Mouse (Mus musculus): ENCODE data around the gene Cdrt4. TPM values are rescaled to one million over a fixed set of nuclear protein-coding genes. Genes with fewer than 3 reads are reported as not detected.

Gene Cdrt4
- total and polyA plus RNA-seq, 2 experiments from 2014 or later = not detected

GRCm38 (mm10) chr11:63026651-63027141, 75.7 kb downstream of the Cdrt4 start:
- no peak for ATAC-seq (ENCODE audit: low FRiP score)
- no peaks in the 10 kb centered on the region for H3K4me1 ChIP-seq (ENCODE audit: insufficient read depth, low read length)
- no peak overlapping the region for H3K4me2 ChIP-seq (ENCODE audit: low read depth, low read length, poor library complexity, severe bottlenecking)
- H3K36me3 ChIP-seq (ENCODE audit: insufficient read depth, low read length) = no peaks in the 10 kb centered on the region
- no peak overlapping the region for H3K9ac ChIP-seq (replicated peaks; ENCODE audit: low read length, poor library complexity, severe bottlenecking)
- no peak overlapping the region for H3K27ac ChIP-seq (ENCODE audit: low read depth, low read length)
- H3K9me3 ChIP-seq (ENCODE audit: low read length) = no peaks in the 10 kb centered on the region
- no peaks in the 10 kb centered on the region for H3K27me3 ChIP-seq (ENCODE audit: insufficient read depth, low read length)
- no peak for DNase-seq (ENCODE audit: low spot score)
- no peak overlapping the region for H3K4me3 ChIP-seq (ENCODE audit: low read depth, low read length)
- WGBS = 86% methylated on average over 9 of the region's 9 CpGs
- TF ChIP-seq CTCF (IDR thresholded peaks at IDR 0.05) = no peak

DNA sequence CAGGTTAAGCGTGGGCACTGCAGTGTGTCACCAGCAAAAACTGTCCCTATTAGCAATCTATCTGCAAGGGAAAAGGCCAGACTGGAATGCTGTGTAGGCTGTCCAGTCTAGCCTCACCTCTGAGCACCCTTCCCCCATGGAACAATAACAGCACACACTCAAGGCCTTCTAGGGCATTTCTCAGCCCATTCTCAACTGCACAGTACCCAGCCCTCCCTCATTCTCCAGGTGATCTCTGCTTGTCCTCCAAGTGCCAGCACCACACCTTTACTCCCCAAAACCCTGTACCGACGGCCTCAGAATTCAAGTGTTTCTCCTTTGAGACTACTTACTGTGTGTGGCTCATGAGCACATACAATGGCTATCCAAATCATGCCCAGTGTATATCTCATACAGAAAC, 77.1 kb downstream of the Cdrt4 start:
- Histone ChIP-seq H3K27me3 (ENCODE audit: insufficient read depth, low read length) (no peaks in the 10 kb centered on the region), H3K4me2 (ENCODE audit: low read depth, low read length, poor library complexity, severe bottlenecking) (no peak overlapping the region), H3K4me1 (ENCODE audit: insufficient read depth, low read length) (no peaks in the 10 kb centered on the region), H3K9ac (replicated peaks; ENCODE audit: low read length, poor library complexity, severe bottlenecking) (no peak overlapping the region), H3K27ac (ENCODE audit: low read depth, low read length) (no peak overlapping the region), H3K9me3 (ENCODE audit: low read length) (0 out of 2 replicates have a peak, but pooled peaks cover 3% of the 10 kb centered on the region), H3K36me3 (ENCODE audit: insufficient read depth, low read length) (no peaks in the 10 kb centered on the region), H3K4me3 (ENCODE audit: low read depth, low read length) (no peak overlapping the region)
- DNase-seq (ENCODE audit: low spot score) = no peak
- WGBS = 87% methylated on average over 3 of the region's 3 CpGs
- ATAC-seq (ENCODE audit: low FRiP score) = no peak
- TF ChIP-seq CTCF (IDR thresholded peaks at IDR 0.05) = no peak

DNA sequence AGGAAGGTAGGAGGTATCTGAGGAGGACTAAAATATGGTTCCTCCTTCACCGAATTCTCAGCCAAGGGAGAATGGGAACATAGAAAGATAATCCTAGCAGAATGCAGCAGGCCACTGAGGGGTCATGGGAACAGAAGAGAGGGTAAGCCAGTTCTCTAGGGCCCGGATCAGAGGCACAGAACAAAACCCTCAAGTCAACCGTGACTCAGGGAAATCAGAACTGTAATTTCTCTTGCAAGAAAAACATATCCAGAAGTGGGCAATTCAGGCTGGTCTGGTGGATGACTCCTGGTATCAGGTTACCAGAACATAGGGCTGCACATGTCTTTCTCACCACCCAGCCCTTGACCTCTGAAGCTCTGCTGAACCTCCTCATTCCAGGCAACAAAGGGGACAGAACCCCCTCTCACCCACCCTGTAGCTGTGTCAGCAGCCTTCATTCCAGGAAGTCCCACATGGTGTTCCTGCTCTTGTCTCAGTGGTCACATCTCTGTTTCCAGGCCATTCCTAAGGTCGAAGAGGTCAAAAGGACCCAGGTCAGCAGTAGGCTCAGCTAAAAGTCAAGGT, 78.2 kb downstream of the Cdrt4 start:
- 0 out of 2 replicates have a peak, but pooled peaks cover 4% of the 10 kb centered on the region for H3K9me3 ChIP-seq (ENCODE audit: low read length)
- no peak overlapping the region for H3K27ac ChIP-seq (ENCODE audit: low read depth, low read length)
- no peak overlapping the region for H3K4me3 ChIP-seq (ENCODE audit: low read depth, low read length)
- ATAC-seq (ENCODE audit: low FRiP score) = no peak
- H3K4me2 ChIP-seq (ENCODE audit: low read depth, low read length, poor library complexity, severe bottlenecking) = no peak overlapping the region
- no peak for DNase-seq (ENCODE audit: low spot score)
- no peaks in the 10 kb centered on the region for H3K36me3 ChIP-seq (ENCODE audit: insufficient read depth, low read length)
- no peaks in the 10 kb centered on the region for H3K4me1 ChIP-seq (ENCODE audit: insufficient read depth, low read length)
- no peak overlapping the region for H3K9ac ChIP-seq (replicated peaks; ENCODE audit: low read length, poor library complexity, severe bottlenecking)
- 56% methylated on average over 4 of the region's 4 CpGs for WGBS
- no peaks in the 10 kb centered on the region for H3K27me3 ChIP-seq (ENCODE audit: insufficient read depth, low read length)
- no peak for TF ChIP-seq CTCF (IDR thresholded peaks at IDR 0.05)

- Histone ChIP-seq H3K27me3 (ENCODE audit: insufficient read depth, low read length) (no peaks in the 10 kb centered on the region), H3K9ac (replicated peaks; ENCODE audit: low read length, poor library complexity, severe bottlenecking) (no peak overlapping the region), H3K36me3 (ENCODE audit: insufficient read depth, low read length) (no peaks in the 10 kb centered on the region), H3K4me3 (ENCODE audit: low read depth, low read length) (no peak overlapping the region), H3K4me1 (ENCODE audit: insufficient read depth, low read length) (no peaks in the 10 kb centered on the region), H3K9me3 (ENCODE audit: low read length) (0 out of 2 replicates have a peak, but pooled peaks cover 4% of the 10 kb centered on the region), H3K27ac (ENCODE audit: low read depth, low read length) (no peak overlapping the region), H3K4me2 (ENCODE audit: low read depth, low read length, poor library complexity, severe bottlenecking) (no peak overlapping the region)
- no peak for DNase-seq (ENCODE audit: low spot score)
- TF ChIP-seq CTCF (IDR thresholded peaks at IDR 0.05) = no peak
- ATAC-seq (ENCODE audit: low FRiP score) = no peak
- 92% methylated on average over 6 of the region's 6 CpGs for WGBS
Measured at GRCm38 (mm10) chr11:63029721-63030120, 78.7 kb downstream of the Cdrt4 start.

- TF ChIP-seq CTCF (IDR thresholded peaks at IDR 0.05) = no peak
- DNase-seq (ENCODE audit: low spot score) = no peak
- Histone ChIP-seq H3K4me1 (ENCODE audit: insufficient read depth, low read length) (no peaks in the 10 kb centered on the region), H3K9me3 (ENCODE audit: low read length) (0 out of 2 replicates have a peak, but pooled peaks cover 4% of the 10 kb centered on the region), H3K27me3 (ENCODE audit: insufficient read depth, low read length) (no peaks in the 10 kb centered on the region), H3K9ac (replicated peaks; ENCODE audit: low read length, poor library complexity, severe bottlenecking) (no peak overlapping the region), H3K4me3 (ENCODE audit: low read depth, low read length) (no peak overlapping the region), H3K36me3 (ENCODE audit: insufficient read depth, low read length) (no peaks in the 10 kb centered on the region), H3K4me2 (ENCODE audit: low read depth, low read length, poor library complexity, severe bottlenecking) (no peak overlapping the region), H3K27ac (ENCODE audit: low read depth, low read length) (no peak overlapping the region)
- no peak for ATAC-seq (ENCODE audit: low FRiP score)
- 87% methylated on average over 11 of the region's 11 CpGs for WGBS
Measured at GRCm38 (mm10) chr11:63035420-63036211, 84.6 kb downstream of the Cdrt4 start.
